Mouse (Mus musculus): ENCODE measurements around the gene Gaa.

Gaa gene

GRCm38 (mm10) chr11:119306762-119307657 is 39.3 kb downstream of the Gaa start:
- DNase-seq = no peak

DNA sequence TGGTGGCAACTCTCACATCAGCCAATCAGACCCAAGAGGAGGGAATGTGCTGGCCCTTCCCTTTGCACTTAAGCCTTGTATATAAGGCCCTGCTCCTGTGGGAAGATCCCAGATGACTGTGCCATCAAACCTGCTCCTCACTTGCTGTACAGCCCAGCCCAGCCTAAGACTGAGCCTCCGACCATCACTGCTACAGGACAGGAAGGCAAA is 39.9 kb downstream of the Gaa start, which contains the start of gene Card14:
Card14 (plus strand) TSS at position 111 of the 210 bp plus-strand sequence.
- DNase-seq = no peak

DNA sequence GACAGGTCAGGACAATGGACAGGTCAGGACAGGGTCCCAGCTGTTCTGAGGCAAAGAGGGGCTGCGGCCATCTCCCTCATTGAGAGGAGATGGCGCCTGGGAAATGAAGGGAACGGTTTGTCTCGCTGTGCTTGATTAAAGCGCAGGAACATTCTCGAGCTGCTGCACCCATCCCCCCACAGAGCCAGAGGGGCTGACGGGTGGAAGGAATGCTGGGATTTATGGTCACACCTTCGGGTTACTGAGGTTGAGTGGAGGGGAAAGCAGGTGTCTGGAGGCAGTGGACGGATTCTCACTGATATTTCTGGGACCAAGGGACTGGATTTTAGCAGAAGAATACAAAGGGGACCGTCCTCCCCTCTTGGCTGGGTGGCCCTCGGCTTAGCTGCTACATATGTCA is 40.2 kb downstream of the Gaa start:
- DNase-seq = no peak

- no peak for DNase-seq
These were observed 42.9 kb downstream of the Gaa start for GRCm38 (mm10) chr11:119310621-119311020.

GRCm38 (mm10) chr11:119314252-119314936 is 46.7 kb downstream of the Gaa start:
- no peak for DNase-seq

DNA sequence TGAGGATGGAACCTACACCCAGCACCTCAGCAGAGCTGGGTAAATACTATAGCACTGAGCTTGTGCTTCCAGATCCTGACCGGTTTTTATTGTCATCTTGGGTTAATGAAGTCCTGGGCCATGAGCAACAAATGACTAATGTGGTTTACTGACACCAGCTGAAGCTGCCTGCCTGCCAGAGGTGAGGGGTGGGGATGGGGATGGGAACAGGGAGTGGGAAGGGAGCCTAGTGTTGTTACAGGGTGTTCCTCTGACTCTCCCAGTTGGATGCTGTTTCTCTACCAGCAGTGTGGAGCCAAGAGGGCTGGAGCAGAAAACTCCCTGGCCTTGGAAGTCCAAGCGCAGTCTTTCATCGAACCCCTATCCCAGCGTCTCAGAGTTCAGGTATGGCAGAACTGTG is 49.0 kb downstream of the Gaa start:
- DNase-seq = no peak

GRCm38 (mm10) chr11:119322521-119322920 is 54.8 kb downstream of the Gaa start:
- DNase-seq = peak; percentile 56 to 63

DNA sequence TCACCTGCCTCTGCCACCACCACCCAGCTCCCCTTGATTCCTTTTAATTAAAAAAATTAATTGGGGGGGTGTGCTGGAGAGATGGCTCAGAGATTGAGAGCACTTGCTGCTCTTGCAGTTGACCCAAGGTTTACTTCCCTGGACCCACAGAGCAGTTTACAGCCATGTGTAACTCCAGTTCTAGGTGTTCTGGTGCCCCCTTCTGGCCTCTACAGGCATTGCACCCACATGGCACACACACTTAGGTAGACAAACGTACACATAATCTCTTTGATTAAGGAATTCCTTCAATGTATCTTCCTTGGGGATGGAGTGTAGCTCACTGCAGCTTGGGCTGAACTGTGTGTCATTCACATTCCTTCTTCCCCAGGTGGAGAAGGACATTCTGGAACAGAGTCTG is 57.4 kb downstream of the Gaa start:
- DNase-seq = no peak

DNA sequence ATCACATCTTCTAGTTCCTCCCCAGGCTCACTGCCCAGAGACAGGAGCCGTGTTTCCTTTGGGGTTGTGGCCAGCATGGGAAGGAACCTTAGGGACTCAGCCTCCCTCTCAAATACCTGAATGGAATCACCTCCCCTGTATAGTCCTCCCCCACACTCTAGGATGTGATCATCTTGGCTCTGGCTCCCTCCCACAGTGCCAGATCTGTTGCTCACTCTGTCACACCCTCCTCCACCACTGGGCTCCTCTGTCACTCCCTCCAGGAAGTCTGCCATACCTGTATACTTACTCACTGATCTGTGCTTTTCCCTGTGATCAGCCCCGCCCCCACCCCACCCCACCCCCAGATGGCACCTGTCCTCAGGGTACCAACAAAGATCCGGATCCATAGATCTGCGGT is 62.9 kb downstream of the Gaa start:
- no peak for DNase-seq

DNA sequence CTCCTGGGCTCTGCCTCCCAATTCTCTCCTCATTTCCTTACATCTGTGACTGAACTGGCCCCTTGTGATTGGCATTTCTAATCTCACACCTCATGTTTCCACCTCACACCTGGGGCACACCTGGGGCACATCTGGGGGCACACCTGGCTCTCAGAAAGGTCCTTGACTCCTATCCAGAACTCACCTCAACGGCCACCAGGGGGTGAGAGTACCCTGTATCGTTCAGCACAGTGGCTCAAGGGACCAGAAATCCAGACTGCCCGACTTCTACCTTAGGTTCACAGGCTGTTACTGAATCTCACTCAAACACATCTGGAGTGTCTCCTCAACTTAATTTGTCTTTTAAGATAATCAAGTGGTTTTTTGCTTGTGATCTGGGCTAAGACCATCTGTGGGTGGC is 64.3 kb downstream of the Gaa start:
- no peak for DNase-seq
